Mouse (Mus musculus) forebrain, embryonic 10.5 days (tissue): Measurements from ENCODE around the gene Efcab2. TPM values are rescaled to one million over a fixed set of nuclear protein-coding genes. Genes with fewer than 3 reads are reported as not detected.
A peak's percentile ranks its signal among the peaks of the same experiment; 100 is the strongest.

Experiments
- DNase-seq: peaks from one replicate; pipeline ENCODE4 v3.0.0-alpha.2; 2017; ENCODE audit warnings: low spot score; ENCODE audit errors: extremely low spot score
- H3K27ac ChIP-seq: fragments of 300-500 bp; sonication (generic); 2 replicates; pipeline ENCODE4 v1.5.1; 2016; ENCODE audit warnings: mild to moderate bottlenecking
- H3K27me3 ChIP-seq: fragments of 300-500 bp; sonication (generic); 2 replicates; pipeline ENCODE4 v1.6.1; 2016; ENCODE audit warnings: mild to moderate bottlenecking; ENCODE audit not compliant: poor library complexity, severe bottlenecking
- H3K36me3 ChIP-seq: fragments of 300-500 bp; sonication (generic); replicated peaks from 2 replicates; pipeline ENCODE4 v1.6.1; 2016; ENCODE audit warnings: mild to moderate bottlenecking, moderate library complexity
- H3K4me1 ChIP-seq: fragments of 300-500 bp; sonication (generic); 2 replicates; pipeline ENCODE4 v1.6.1; 2016
- H3K4me3 ChIP-seq: fragments of 300-500 bp; sonication (generic); 2 replicates; pipeline ENCODE4 v1.5.1; 2016; ENCODE audit warnings: mild to moderate bottlenecking, moderate library complexity
- H3K9me3 ChIP-seq: fragments of 300-500 bp; sonication (generic); 2 replicates; pipeline ENCODE4 v1.6.1; 2016; ENCODE audit warnings: mild to moderate bottlenecking, moderate library complexity
- WGBS: fragments of 180-500 bp; shearing (Covaris S2); methylation state at CpG from one replicate; pipeline ENCODE4 v1.1.7; 2016; 5-methylcytosine and 5-hydroxymethylcytosine counted together
- polyA plus RNA-seq: library from polyadenylated mRNA; unstranded; fragments of >200 nt; fragmentation: Nextera tagmentation; extraction: Ambion mirVana; gene quantifications from 2 replicates; pipeline ENCODE4 v1.2.1, GENCODE M21; 2016

Efcab2 gene
- 6.7 and 9.4 TPM in 2 replicates for polyA plus RNA-seq

GRCm38 (mm10) chr1:178405951-178406711, at the start of gene Efcab2:
TSS of gene Efcab2 (plus strand) at chr1:178406085.
- H3K9me3 ChIP-seq, result no peaks in the 10 kb centered on the region
- peak within 1 kb of the TSS; percentile 100 for H3K27ac ChIP-seq
- peak; percentile 94 for DNase-seq
- H3K4me3 ChIP-seq, result peak within 1 kb of the TSS; percentile 79
- H3K4me1 ChIP-seq, result peaks cover 13% of the 10 kb centered on the region; the same call in 1 of the 2 replicates
- no peaks in the 10 kb centered on the region for H3K36me3 ChIP-seq
- H3K27me3 ChIP-seq, result no peaks in the 10 kb centered on the region
- under 1% methylated on average over 70 of the region's 70 CpGs for WGBS

- WGBS, result 76% methylated on average over 12 of the region's 12 CpGs
- no peaks in the 10 kb centered on the region for H3K4me1 ChIP-seq
Measured at GRCm38 (mm10) chr1:178357776-178358710, 47.8 kb upstream of the Efcab2 start.

DNA sequence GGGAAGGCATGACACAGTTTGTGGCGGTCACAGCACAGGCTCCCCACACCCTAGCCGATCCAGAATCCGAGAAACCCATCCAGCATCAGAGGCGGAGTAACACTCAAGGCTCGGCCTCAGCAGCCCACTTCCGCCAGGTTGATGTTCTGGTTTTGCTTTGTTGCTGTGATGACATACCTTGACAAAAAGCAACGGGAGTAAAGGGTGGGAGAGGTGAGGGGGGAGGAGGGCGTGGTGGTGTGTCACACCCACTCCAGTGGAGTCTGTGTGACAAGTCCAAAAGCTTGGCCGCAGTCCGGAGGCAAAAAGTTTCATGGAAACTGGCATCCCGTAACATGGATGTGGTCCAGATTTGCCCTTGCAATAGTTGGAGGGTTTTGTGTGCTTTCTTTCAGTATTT, 45.6 kb upstream of the Efcab2 start:
- Histone ChIP-seq H3K4me3 (no peak overlapping the region), H3K9me3 (no peaks in the 10 kb centered on the region), H3K27me3 (no peaks in the 10 kb centered on the region), H3K4me1 (no peaks in the 10 kb centered on the region), H3K36me3 (no peaks in the 10 kb centered on the region), H3K27ac (no peak overlapping the region)
- WGBS, result 85% methylated on average over 11 of the region's 11 CpGs
- no peak for DNase-seq

More at GRCm38 (mm10) chr1:178357776-178358710, 47.8 kb upstream of the Efcab2 start:
- Histone ChIP-seq H3K36me3 (no peaks in the 10 kb centered on the region), H3K4me3 (no peak overlapping the region), H3K27me3 (no peaks in the 10 kb centered on the region), H3K9me3 (no peaks in the 10 kb centered on the region), H3K27ac (no peak overlapping the region)
- DNase-seq, result no peak

DNA sequence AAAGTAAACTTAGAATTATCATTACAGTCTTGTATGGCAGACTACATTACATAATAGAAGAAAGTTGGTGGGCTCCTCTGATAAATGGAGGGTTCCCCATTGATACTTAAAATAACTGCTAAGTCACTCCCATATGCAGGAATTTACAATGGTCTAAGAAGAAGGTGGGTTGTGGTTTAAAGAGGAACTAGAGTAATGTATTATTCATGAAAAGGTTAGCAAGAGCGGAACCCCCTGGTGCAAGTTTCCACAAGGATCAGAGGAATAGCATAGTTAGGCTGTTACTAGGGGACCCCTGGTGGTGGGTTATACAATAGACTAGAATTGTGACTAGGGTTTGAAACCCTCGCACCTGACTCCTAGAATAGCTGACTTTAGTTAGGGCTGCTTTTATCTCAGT, 45.2 kb upstream of the Efcab2 start:
- DNase-seq, result no peak
- no peaks in the 10 kb centered on the region for H3K4me1 ChIP-seq
- H3K9me3 ChIP-seq, result no peaks in the 10 kb centered on the region
- 69% methylated on average over 2 of the region's 2 CpGs for WGBS
- H3K27ac ChIP-seq, result no peak overlapping the region
- H3K27me3 ChIP-seq, result no peaks in the 10 kb centered on the region
- H3K36me3 ChIP-seq, result no peaks in the 10 kb centered on the region
- no peak overlapping the region for H3K4me3 ChIP-seq

GRCm38 (mm10) chr1:178365171-178365570, 40.7 kb upstream of the Efcab2 start:
- peaks cover 24% of the 10 kb centered on the region for H3K4me1 ChIP-seq
- WGBS, result 87% methylated on average over 6 of the region's 6 CpGs
- no peak overlapping the region for H3K27ac ChIP-seq
- no peak for DNase-seq
- H3K27me3 ChIP-seq, result no peaks in the 10 kb centered on the region
- no peaks in the 10 kb centered on the region for H3K36me3 ChIP-seq
- no peaks in the 10 kb centered on the region for H3K9me3 ChIP-seq
- H3K4me3 ChIP-seq, result no peak overlapping the region

DNA sequence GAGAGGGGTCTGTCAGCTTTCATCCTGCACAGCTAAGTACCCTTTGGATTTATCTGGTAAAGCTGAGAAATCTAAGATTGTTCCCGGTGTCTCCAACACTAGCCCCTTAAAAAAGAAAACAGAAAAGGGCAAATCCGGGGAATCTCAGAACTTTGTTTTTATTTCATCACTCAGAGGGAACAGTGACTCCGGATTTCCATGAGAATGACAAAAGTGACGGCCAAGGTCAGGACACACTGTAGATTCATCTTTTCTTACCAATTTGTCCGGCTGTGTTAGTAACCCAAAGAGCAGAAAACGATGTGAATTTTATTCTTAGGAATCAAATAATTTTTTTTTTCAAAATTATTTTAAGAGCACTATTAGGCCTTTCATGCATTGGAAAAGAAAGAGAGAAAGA, 37.8 kb upstream of the Efcab2 start:
- Histone ChIP-seq H3K4me1 (peaks cover 24% of the 10 kb centered on the region), H3K4me3 (peak overlapping the region; percentile 62; the same call in 1 of the 2 replicates), H3K36me3 (no peaks in the 10 kb centered on the region), H3K27ac (peak overlapping the region; percentile 86; the same call in 1 of the 2 replicates), H3K27me3 (no peaks in the 10 kb centered on the region), H3K9me3 (no peaks in the 10 kb centered on the region)
- no peak for DNase-seq
- 83% methylated on average over 6 of the region's 6 CpGs for WGBS

- Histone ChIP-seq H3K27ac (peak overlapping the region; percentile 86), H3K4me1 (peaks cover 24% of the 10 kb centered on the region), H3K4me3 (peak overlapping the region; percentile 62), H3K9me3 (no peaks in the 10 kb centered on the region), H3K36me3 (no peaks in the 10 kb centered on the region), H3K27me3 (no peaks in the 10 kb centered on the region)
- WGBS, result 3% methylated on average over 36 of the region's 36 CpGs
- DNase-seq, result peak; percentile 78
Measured at GRCm38 (mm10) chr1:178368548-178369271, 37.2 kb upstream of the Efcab2 start.

DNA sequence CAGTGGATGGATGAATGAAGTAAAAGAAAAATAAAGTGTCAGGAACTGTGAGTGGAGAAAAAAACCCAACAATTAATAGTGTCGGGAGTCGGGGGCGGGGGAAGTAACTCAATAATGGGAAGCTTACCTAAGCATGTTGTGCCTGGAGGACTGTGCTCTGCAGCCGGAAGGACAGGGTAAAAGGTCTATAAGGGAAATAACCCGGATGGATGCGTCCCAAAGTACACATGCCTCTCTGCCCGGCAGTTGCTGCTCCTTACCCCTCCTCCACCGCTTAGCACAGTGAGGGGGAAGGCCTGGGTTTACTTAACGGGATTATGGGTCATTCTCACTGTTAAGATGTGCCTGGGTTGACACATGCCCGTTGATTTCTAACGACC, 36.6 kb upstream of the Efcab2 start:
- no peak for DNase-seq
- no peaks in the 10 kb centered on the region for H3K36me3 ChIP-seq
- no peaks in the 10 kb centered on the region for H3K27me3 ChIP-seq
- 2% methylated on average over 11 of the region's 11 CpGs for WGBS
- H3K4me1 ChIP-seq, result peaks cover 24% of the 10 kb centered on the region
- H3K27ac ChIP-seq, result peak overlapping the region; percentile 86
- no peaks in the 10 kb centered on the region for H3K9me3 ChIP-seq
- H3K4me3 ChIP-seq, result peak overlapping the region; percentile 62

GRCm38 (mm10) chr1:178372681-178373080, 33.2 kb upstream of the Efcab2 start:
- no peaks in the 10 kb centered on the region for H3K36me3 ChIP-seq
- 90% methylated on average over 4 of the region's 4 CpGs for WGBS

GRCm38 (mm10) chr1:178375381-178375780, 30.5 kb upstream of the Efcab2 start:
- Histone ChIP-seq H3K4me1 (no peaks in the 10 kb centered on the region), H3K4me3 (no peak overlapping the region), H3K9me3 (no peaks in the 10 kb centered on the region), H3K27me3 (no peaks in the 10 kb centered on the region), H3K36me3 (no peaks in the 10 kb centered on the region), H3K27ac (no peak overlapping the region)
- no peak for DNase-seq

More at GRCm38 (mm10) chr1:178372681-178373080, 33.2 kb upstream of the Efcab2 start:
- DNase-seq, result no peak
- no peaks in the 10 kb centered on the region for H3K9me3 ChIP-seq
- H3K27ac ChIP-seq, result no peak overlapping the region
- H3K4me3 ChIP-seq, result no peak overlapping the region
- no peaks in the 10 kb centered on the region for H3K27me3 ChIP-seq
- peaks cover 22% of the 10 kb centered on the region for H3K4me1 ChIP-seq

- no peaks in the 10 kb centered on the region for H3K27me3 ChIP-seq
- no peaks in the 10 kb centered on the region for H3K36me3 ChIP-seq
- DNase-seq, result no peak
- H3K27ac ChIP-seq, result no peak overlapping the region
- no peaks in the 10 kb centered on the region for H3K9me3 ChIP-seq
- 94% methylated on average over 2 of the region's 2 CpGs for WGBS
- no peaks in the 10 kb centered on the region for H3K4me1 ChIP-seq
- no peak overlapping the region for H3K4me3 ChIP-seq
Measured at GRCm38 (mm10) chr1:178376061-178376460, 29.8 kb upstream of the Efcab2 start.

DNA sequence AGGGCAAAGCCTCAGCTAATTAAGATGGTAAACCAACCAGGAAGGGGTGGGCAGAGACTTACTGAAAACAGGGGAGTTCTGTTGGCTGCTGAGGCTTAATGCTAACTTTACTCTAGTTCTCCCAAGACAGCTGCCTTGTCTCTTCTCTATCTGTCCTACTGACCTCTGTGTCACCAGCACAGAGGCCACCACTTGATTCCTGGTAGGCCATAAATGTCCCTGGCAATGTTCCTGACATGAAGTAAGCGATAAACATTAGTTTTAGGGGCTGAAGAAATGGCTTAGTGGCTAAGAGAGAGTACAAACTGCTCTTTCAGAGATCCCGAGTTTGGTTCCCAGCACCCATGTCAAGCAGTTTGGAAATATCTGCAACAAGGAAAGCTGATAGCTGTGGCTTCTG, 29.0 kb upstream of the Efcab2 start:
- no peaks in the 10 kb centered on the region for H3K4me1 ChIP-seq

More for the DNA sequence above, 29.0 kb upstream of the Efcab2 start:
- Histone ChIP-seq H3K36me3 (no peaks in the 10 kb centered on the region), H3K9me3 (no peaks in the 10 kb centered on the region), H3K4me3 (no peak overlapping the region), H3K27me3 (no peaks in the 10 kb centered on the region), H3K27ac (no peak overlapping the region)
- WGBS, result 79% methylated on average over 2 of the region's 2 CpGs
- no peak for DNase-seq
